Mouse (Mus musculus): ENCODE data around the gene Cbr2.

Cbr2 gene

GRCm38 (mm10) chr11:120693461-120693860 is 38.5 kb downstream of the Cbr2 start:
- Histone ChIP-seq H3K4me1 (replicated peaks; ENCODE audit: low read depth, low read length) (peaks cover 76% of the 10 kb centered on the region), H3K27me3 (ENCODE audit: insufficient read depth, low read length) (no peaks in the 10 kb centered on the region), H3K4me3 (replicated peaks; ENCODE audit: low read length) (no peak overlapping the region), H3K9me3 (ENCODE audit: low read length) (no peaks in the 10 kb centered on the region), H3K36me3 (ENCODE audit: insufficient read depth, low read length) (peaks cover 97% of the 10 kb centered on the region)
- no peak for TF ChIP-seq POU5F1 (IDR thresholded peaks at IDR 0.05; ENCODE audit: borderline replicate concordance, low read length)
- no peak for TF ChIP-seq NANOG (IDR thresholded peaks at IDR 0.05; ENCODE audit: borderline replicate concordance, low read length)
- TF ChIP-seq CTCF (conservative IDR thresholded peaks at IDR 0.05; ENCODE audit: low read length), result no peak

DNA sequence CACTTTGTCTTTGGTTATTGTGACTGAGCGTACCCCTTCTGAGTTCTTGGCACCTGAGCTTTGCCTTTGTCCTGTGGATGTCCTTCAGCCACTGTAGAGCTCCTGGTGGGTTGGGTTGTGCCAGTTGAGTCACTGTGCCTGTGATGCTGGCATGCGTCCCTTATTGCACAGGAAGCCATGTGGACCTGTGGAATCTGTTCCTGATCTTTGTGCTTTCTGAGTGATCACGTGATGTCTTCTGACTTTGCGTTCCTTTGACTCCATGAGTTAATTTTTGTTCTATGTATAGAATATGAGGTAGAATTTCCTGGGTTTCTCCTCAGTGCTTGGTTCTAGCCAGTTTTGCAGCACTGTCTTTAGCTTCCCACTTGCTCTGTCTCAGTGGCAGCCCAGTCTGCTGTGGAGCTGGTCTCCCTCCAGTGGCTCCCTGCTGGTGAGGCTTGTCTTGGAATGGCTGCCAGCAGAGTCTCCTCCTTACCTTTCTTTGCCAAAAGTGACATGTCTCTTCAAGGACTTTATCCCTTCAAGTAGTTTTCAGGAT is 39.4 kb downstream of the Cbr2 start:
- Histone ChIP-seq H3K4me3 (replicated peaks; ENCODE audit: low read length) (no peak overlapping the region), H3K36me3 (ENCODE audit: insufficient read depth, low read length) (peaks cover 97% of the 10 kb centered on the region), H3K4me1 (replicated peaks; ENCODE audit: low read depth, low read length) (peaks cover 71% of the 10 kb centered on the region), H3K27me3 (ENCODE audit: insufficient read depth, low read length) (no peaks in the 10 kb centered on the region), H3K9me3 (ENCODE audit: low read length) (no peaks in the 10 kb centered on the region)
- TF ChIP-seq POU5F1 (IDR thresholded peaks at IDR 0.05; ENCODE audit: borderline replicate concordance, low read length), result no peak
- no peak for TF ChIP-seq NANOG (IDR thresholded peaks at IDR 0.05; ENCODE audit: borderline replicate concordance, low read length)
- no peak for TF ChIP-seq CTCF (conservative IDR thresholded peaks at IDR 0.05; ENCODE audit: low read length)

- peaks cover 66% of the 10 kb centered on the region for H3K4me1 ChIP-seq (replicated peaks; ENCODE audit: low read depth, low read length)
- H3K9me3 ChIP-seq (ENCODE audit: low read length), result no peaks in the 10 kb centered on the region
- no peak overlapping the region for H3K4me3 ChIP-seq (replicated peaks; ENCODE audit: low read length)
- TF ChIP-seq POU5F1 (IDR thresholded peaks at IDR 0.05; ENCODE audit: borderline replicate concordance, low read length) (no peak), CTCF (conservative IDR thresholded peaks at IDR 0.05; ENCODE audit: low read length) (no peak), NANOG (IDR thresholded peaks at IDR 0.05; ENCODE audit: borderline replicate concordance, low read length) (no peak)
- peaks cover 97% of the 10 kb centered on the region for H3K36me3 ChIP-seq (ENCODE audit: insufficient read depth, low read length)
- H3K27me3 ChIP-seq (ENCODE audit: insufficient read depth, low read length), result no peaks in the 10 kb centered on the region
Observed at GRCm38 (mm10) chr11:120689365-120689764, 42.5 kb downstream of the Cbr2 start.

DNA sequence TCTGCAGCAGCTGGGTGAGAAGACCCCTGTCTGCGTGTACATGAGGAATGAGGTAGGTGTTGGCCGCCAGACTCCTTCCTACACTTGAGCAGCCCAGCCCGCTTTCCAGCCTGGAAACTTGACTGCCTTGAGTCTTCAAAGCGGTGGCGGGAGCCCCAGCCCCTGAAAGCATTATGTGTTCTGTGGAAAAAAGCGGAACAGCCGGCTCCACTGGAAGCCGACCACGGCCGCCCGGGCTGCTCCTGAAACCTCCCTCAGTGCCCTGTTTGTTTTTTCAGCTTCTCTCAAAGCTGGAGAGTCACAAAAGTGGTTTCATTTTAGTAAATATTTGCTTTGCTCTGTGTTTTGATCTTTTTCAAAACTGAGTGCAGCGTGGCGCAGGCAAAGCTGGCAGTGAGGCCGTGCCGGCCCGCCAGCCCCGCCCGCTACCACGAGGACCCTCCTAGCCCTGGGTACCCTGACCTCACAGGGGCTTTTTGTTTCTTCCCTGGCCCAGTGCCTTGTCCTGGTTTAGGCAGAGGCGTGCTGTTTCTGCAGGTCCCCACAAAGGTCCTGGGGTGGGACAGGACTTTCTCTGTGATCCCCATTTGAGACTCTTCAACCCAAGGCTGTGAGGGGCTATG is 45.2 kb downstream of the Cbr2 start:
- H3K4me3 ChIP-seq (replicated peaks; ENCODE audit: low read length), result 0 out of 2 replicates have a peak overlapping the region, but pooled peaks have one; percentile 20
- peaks cover 97% of the 10 kb centered on the region for H3K36me3 ChIP-seq (ENCODE audit: insufficient read depth, low read length)
- TF ChIP-seq NANOG (IDR thresholded peaks at IDR 0.05; ENCODE audit: borderline replicate concordance, low read length), result no peak
- TF ChIP-seq POU5F1 (IDR thresholded peaks at IDR 0.05; ENCODE audit: borderline replicate concordance, low read length), result no peak
- no peak for TF ChIP-seq CTCF (conservative IDR thresholded peaks at IDR 0.05; ENCODE audit: low read length)
- peaks cover 62% of the 10 kb centered on the region for H3K4me1 ChIP-seq (replicated peaks; ENCODE audit: low read depth, low read length)
- H3K27me3 ChIP-seq (ENCODE audit: insufficient read depth, low read length), result no peaks in the 10 kb centered on the region
- no peaks in the 10 kb centered on the region for H3K9me3 ChIP-seq (ENCODE audit: low read length)

GRCm38 (mm10) chr11:120684660-120685059 is 47.3 kb downstream of the Cbr2 start:
- TF ChIP-seq POU5F1 (IDR thresholded peaks at IDR 0.05; ENCODE audit: borderline replicate concordance, low read length), result no peak
- no peak for TF ChIP-seq NANOG (IDR thresholded peaks at IDR 0.05; ENCODE audit: borderline replicate concordance, low read length)
- TF ChIP-seq CTCF (conservative IDR thresholded peaks at IDR 0.05; ENCODE audit: low read length), result no peak
- Histone ChIP-seq H3K4me3 (replicated peaks; ENCODE audit: low read length) (no peak overlapping the region), H3K4me1 (replicated peaks; ENCODE audit: low read depth, low read length) (peaks cover 59% of the 10 kb centered on the region), H3K9me3 (ENCODE audit: low read length) (no peaks in the 10 kb centered on the region), H3K36me3 (ENCODE audit: insufficient read depth, low read length) (peaks cover 98% of the 10 kb centered on the region), H3K27me3 (ENCODE audit: insufficient read depth, low read length) (no peaks in the 10 kb centered on the region)

DNA sequence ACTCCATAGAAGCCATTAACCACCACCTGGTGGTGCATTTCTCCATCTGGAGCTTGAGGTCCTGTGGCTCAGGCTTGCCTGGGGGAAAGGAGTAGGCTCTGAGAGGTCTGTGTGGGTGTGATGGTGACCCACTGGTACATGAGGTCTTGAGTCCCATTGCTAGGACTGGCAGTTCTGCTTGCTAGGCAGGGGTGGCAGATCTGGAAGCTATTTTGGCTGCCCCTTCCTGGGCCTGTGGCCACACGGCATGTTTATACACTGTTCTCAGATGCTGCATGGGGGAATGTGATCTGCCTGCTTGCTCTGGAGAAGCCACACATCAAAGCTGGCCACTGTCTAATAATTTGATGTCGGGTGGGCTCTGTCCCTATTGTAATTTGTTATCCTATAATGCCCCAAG is 47.8 kb downstream of the Cbr2 start:
- peaks cover 56% of the 10 kb centered on the region for H3K4me1 ChIP-seq (replicated peaks; ENCODE audit: low read depth, low read length)
- peaks cover 98% of the 10 kb centered on the region for H3K36me3 ChIP-seq (ENCODE audit: insufficient read depth, low read length)
- H3K4me3 ChIP-seq (replicated peaks; ENCODE audit: low read length), result no peak overlapping the region
- no peaks in the 10 kb centered on the region for H3K9me3 ChIP-seq (ENCODE audit: low read length)
- TF ChIP-seq NANOG (IDR thresholded peaks at IDR 0.05; ENCODE audit: borderline replicate concordance, low read length), result no peak
- TF ChIP-seq CTCF (conservative IDR thresholded peaks at IDR 0.05; ENCODE audit: low read length), result no peak
- no peak for TF ChIP-seq POU5F1 (IDR thresholded peaks at IDR 0.05; ENCODE audit: borderline replicate concordance, low read length)
- H3K27me3 ChIP-seq (ENCODE audit: insufficient read depth, low read length), result no peaks in the 10 kb centered on the region

GRCm38 (mm10) chr11:120683536-120683935 is 48.4 kb downstream of the Cbr2 start:
- H3K27me3 ChIP-seq (ENCODE audit: insufficient read depth, low read length), result no peaks in the 10 kb centered on the region
- H3K9me3 ChIP-seq (ENCODE audit: low read length), result no peaks in the 10 kb centered on the region
- peaks cover 98% of the 10 kb centered on the region for H3K36me3 ChIP-seq (ENCODE audit: insufficient read depth, low read length)
- H3K4me1 ChIP-seq (replicated peaks; ENCODE audit: low read depth, low read length), result peaks cover 53% of the 10 kb centered on the region
- no peak for TF ChIP-seq CTCF (conservative IDR thresholded peaks at IDR 0.05; ENCODE audit: low read length)
- TF ChIP-seq NANOG (IDR thresholded peaks at IDR 0.05; ENCODE audit: borderline replicate concordance, low read length), result no peak
- TF ChIP-seq POU5F1 (IDR thresholded peaks at IDR 0.05; ENCODE audit: borderline replicate concordance, low read length), result no peak
- H3K4me3 ChIP-seq (replicated peaks; ENCODE audit: low read length), result no peak overlapping the region

GRCm38 (mm10) chr11:120682683-120683082 is 49.2 kb downstream of the Cbr2 start:
- no peak overlapping the region for H3K4me3 ChIP-seq (replicated peaks; ENCODE audit: low read length)

More at GRCm38 (mm10) chr11:120682683-120683082, 49.2 kb downstream of the Cbr2 start:
- peaks cover 58% of the 10 kb centered on the region for H3K4me1 ChIP-seq (replicated peaks; ENCODE audit: low read depth, low read length)
- no peaks in the 10 kb centered on the region for H3K9me3 ChIP-seq (ENCODE audit: low read length)
- no peak for TF ChIP-seq CTCF (conservative IDR thresholded peaks at IDR 0.05; ENCODE audit: low read length)
- TF ChIP-seq POU5F1 (IDR thresholded peaks at IDR 0.05; ENCODE audit: borderline replicate concordance, low read length), result no peak
- no peak for TF ChIP-seq NANOG (IDR thresholded peaks at IDR 0.05; ENCODE audit: borderline replicate concordance, low read length)
- no peaks in the 10 kb centered on the region for H3K27me3 ChIP-seq (ENCODE audit: insufficient read depth, low read length)
- H3K36me3 ChIP-seq (ENCODE audit: insufficient read depth, low read length), result peaks cover 98% of the 10 kb centered on the region

Measured in E14TG2a.4 (cell line).